Mouse (Mus musculus) limb, embryonic 14.5 days (tissue): ENCODE measurements at regions not wholly inside any gene's neighbourhood (a gene's known extent, or its start where the extent isn't known, plus 50 kb on each side); places are given as distances from the start of the nearest gene placed in this dataset.
"Not testable (repeated sequence)": the region's sequence is repeated elsewhere in the genome, so short reads cannot be mapped to it uniquely, and the experiment has no call there.

Experiments used
- ATAC-seq: fragments of 200-750 bp; cut with Nextera tagmentation; 2 replicates; pipeline ENCODE4 v1.8.0; 2017; ENCODE audit warnings: low read depth, moderate number of reproducible peaks, moderate TSS enrichment; ENCODE audit not compliant: low FRiP score
- DNase-seq: peaks from one replicate; pipeline ENCODE4 v3.0.0-alpha.2; 2015; ENCODE audit warnings: low spot score
- H3K27ac ChIP-seq: fragments of 300-500 bp; sonication (generic); replicated peaks from 2 replicates; pipeline ENCODE4 v1.5.1; 2014; ENCODE audit warnings: low read depth, mild to moderate bottlenecking, low read length, moderate library complexity, mixed read lengths
- H3K27me3 ChIP-seq: fragments of 300-500 bp; sonication (generic); 2 replicates; pipeline ENCODE4 v1.6.1; 2014; ENCODE audit warnings: low read length, mixed read lengths; ENCODE audit not compliant: control insufficient read depth, insufficient read depth
- H3K36me3 ChIP-seq: fragments of 300-500 bp; sonication (generic); 2 replicates; pipeline ENCODE4 v1.6.1; 2014; ENCODE audit warnings: mild to moderate bottlenecking, low read length, moderate library complexity, mixed read lengths; ENCODE audit not compliant: control insufficient read depth, insufficient read depth
- H3K4me1 ChIP-seq: fragments of 300-500 bp; sonication (generic); 2 replicates; pipeline ENCODE4 v1.6.1; 2014; ENCODE audit warnings: antibody characterized with exemption, low read length, mixed read lengths; ENCODE audit not compliant: control insufficient read depth, insufficient read depth
- H3K4me2 ChIP-seq: fragments of 300-500 bp; sonication (generic); replicated peaks from 2 replicates; pipeline ENCODE4 v1.6.1; 2014; ENCODE audit warnings: low read depth, mild to moderate bottlenecking, low read length, moderate library complexity; ENCODE audit not compliant: severe bottlenecking
- H3K4me3 ChIP-seq: fragments of 300-500 bp; sonication (generic); replicated peaks from 2 replicates; pipeline ENCODE4 v1.5.1; 2014; ENCODE audit warnings: low read length
- H3K9ac ChIP-seq: fragments of 300-500 bp; sonication (generic); 2 replicates; pipeline ENCODE4 v1.6.1; 2014; ENCODE audit warnings: mild to moderate bottlenecking, low read depth, low read length, moderate library complexity; ENCODE audit not compliant: severe bottlenecking
- H3K9me3 ChIP-seq: fragments of 300-500 bp; sonication (generic); 2 replicates; pipeline ENCODE4 v1.6.1; 2016; ENCODE audit warnings: low read length; ENCODE audit not compliant: control insufficient read depth
- POLR2A ChIP-seq: fragments of 200-500 bp; IDR thresholded peaks from 2 replicates; pipeline ENCODE4 v1.8.0; 2012; ENCODE audit warnings: inconsistent platforms, mild to moderate bottlenecking, moderate library complexity, borderline replicate concordance; ENCODE audit not compliant: insufficient read depth, insufficient read length; ENCODE audit errors: extremely low read depth
- WGBS: fragments of 180-500 bp; shearing (Covaris S2); extraction: QIAGEN DNeasy Blood & Tissue Kit; methylation state at CpG from one replicate; pipeline ENCODE4 v1.1.7; 2014; 5-methylcytosine and 5-hydroxymethylcytosine counted together

GRCm38 (mm10) chr6:31817640-31818039, 232.4 kb upstream of the 1700012A03Rik start:
- H3K4me1 ChIP-seq = no peaks in the 10 kb centered on the region
- H3K36me3 ChIP-seq = no peaks in the 10 kb centered on the region
- no peak overlapping the region for H3K4me3 ChIP-seq
- H3K4me2 ChIP-seq = no peak overlapping the region
- WGBS = 89% methylated on average over 1 of the region's 1 CpGs
- DNase-seq (no peak), ATAC-seq (no peak)
- H3K27me3 ChIP-seq = no peaks in the 10 kb centered on the region
- TF ChIP-seq POLR2A = no peak
- no peak overlapping the region for H3K27ac ChIP-seq
- H3K9me3 ChIP-seq = no peaks in the 10 kb centered on the region
- no peak overlapping the region for H3K9ac ChIP-seq

GRCm38 (mm10) chr6:31811890-31812289, 238.2 kb upstream of the 1700012A03Rik start:
- Histone ChIP-seq H3K4me2 (no peak overlapping the region), H3K27ac (no peak overlapping the region), H3K4me3 (no peak overlapping the region), H3K27me3 (no peaks in the 10 kb centered on the region), H3K36me3 (no peaks in the 10 kb centered on the region), H3K9me3 (no peaks in the 10 kb centered on the region), H3K4me1 (peaks cover 7% of the 10 kb centered on the region; the same call in 1 of the 2 replicates), H3K9ac (no peak overlapping the region)
- 44% methylated on average over 9 of the region's 9 CpGs for WGBS
- TF ChIP-seq POLR2A = no peak
- ATAC-seq (no peak), DNase-seq (no peak)

GRCm38 (mm10) chr6:31810602-31811512, 239.2 kb upstream of the 1700012A03Rik start:
- Histone ChIP-seq H3K4me3 (no peak overlapping the region), H3K27me3 (no peaks in the 10 kb centered on the region), H3K27ac (no peak overlapping the region), H3K9me3 (no peaks in the 10 kb centered on the region), H3K36me3 (no peaks in the 10 kb centered on the region), H3K4me1 (peaks cover 7% of the 10 kb centered on the region; the same call in 1 of the 2 replicates), H3K4me2 (no peak overlapping the region), H3K9ac (no peak overlapping the region)
- DNase-seq (no peak), ATAC-seq (no peak)
- 29% methylated on average over 10 of the region's 10 CpGs for WGBS
- TF ChIP-seq POLR2A = no peak

- not testable (repeated sequence) for H3K9ac ChIP-seq, H3K36me3 ChIP-seq, H3K4me2 ChIP-seq, H3K4me1 ChIP-seq, ATAC-seq, DNase-seq, H3K27me3 ChIP-seq, H3K9me3 ChIP-seq, H3K4me3 ChIP-seq, H3K27ac ChIP-seq
- 82% methylated on average over 5 of the region's 10 CpGs for WGBS
Measured at GRCm38 (mm10) chr6:31804468-31804867, 240.7 kb upstream of the Podxl start.

- 64% methylated on average over 7 of the region's 24 CpGs for WGBS
- not testable (repeated sequence) for H3K4me1 ChIP-seq, H3K9me3 ChIP-seq, H3K36me3 ChIP-seq, H3K27me3 ChIP-seq, H3K9ac ChIP-seq, ATAC-seq, H3K4me2 ChIP-seq, H3K27ac ChIP-seq, H3K4me3 ChIP-seq, DNase-seq
Measured at GRCm38 (mm10) chr6:31803222-31803621, 239.4 kb upstream of the Podxl start.
